Mouse (Mus musculus) ovary, adult 18-20 months (tissue): ENCODE results near the gene Tuba4a.

Experiments
- DNase-seq: peaks from one replicate; pipeline ENCODE4 v3.0.0; 2022; ENCODE audit warnings: low spot score, mixed read lengths

The Tuba4a gene

GRCm38 (mm10) chr1:75211141-75211708 is 8.4 kb downstream of the Tuba4a start:
- DNase-seq, result no peak

GRCm38 (mm10) chr1:75210136-75211087 is 9.3 kb downstream of the Tuba4a start, which contains the start of the genes Glb1l and Stk16:
Gene Glb1l (minus strand): TSS chr1:75210813.
Gene Stk16 (plus strand): TSS chr1:75210838.
- peak; percentile 92 for DNase-seq

GRCm38 (mm10) chr1:75208967-75209678 is 10.5 kb downstream of the Tuba4a start:
- DNase-seq, result no peak

- no peak for DNase-seq
Observed at GRCm38 (mm10) chr1:75201236-75201635, 18.4 kb downstream of the Tuba4a start.

GRCm38 (mm10) chr1:75192452-75192851 is 27.2 kb downstream of the Tuba4a start:
- DNase-seq, result no peak

- peak; percentile 98 for DNase-seq
Observed at GRCm38 (mm10) chr1:75191622-75192402, 27.9 kb downstream of the Tuba4a start, which contains the start of the genes Ankzf1 and Atg9a. Gene Ankzf1 (plus strand): TSS chr1:75192151. Gene Atg9a (minus strand): TSS chr1:75192196.

GRCm38 (mm10) chr1:75191258-75191621 is 28.4 kb downstream of the Tuba4a start:
- no peak for DNase-seq

GRCm38 (mm10) chr1:75190577-75190976 is 29.1 kb downstream of the Tuba4a start:
- no peak for DNase-seq

GRCm38 (mm10) chr1:75187914-75188483 is 31.7 kb downstream of the Tuba4a start:
- no peak for DNase-seq

- no peak for DNase-seq
Observed at GRCm38 (mm10) chr1:75187126-75187525, 32.5 kb downstream of the Tuba4a start.

- DNase-seq, result no peak
Observed at GRCm38 (mm10) chr1:75185495-75185894, 34.2 kb downstream of the Tuba4a start.

- DNase-seq, result no peak
Observed at GRCm38 (mm10) chr1:75182160-75182559, 37.5 kb downstream of the Tuba4a start.

GRCm38 (mm10) chr1:75181377-75181870 is 38.2 kb downstream of the Tuba4a start:
- DNase-seq, result no peak

- DNase-seq, result no peak
Observed at GRCm38 (mm10) chr1:75180741-75181140, 38.9 kb downstream of the Tuba4a start.

- peak; percentile 80 for DNase-seq
Observed at GRCm38 (mm10) chr1:75180105-75180590, 39.5 kb downstream of the Tuba4a start, which contains the start of gene Abcb6. Gene Abcb6 (minus strand): TSS chr1:75180392.

GRCm38 (mm10) chr1:75179334-75180104 is 40.1 kb downstream of the Tuba4a start:
- no peak for DNase-seq

- DNase-seq, result peak; percentile 95
Observed at GRCm38 (mm10) chr1:75168472-75169464, 50.9 kb downstream of the Tuba4a start, which contains the start of gene Zfand2b. Gene Zfand2b (plus strand): TSS chr1:75168646.

- no peak for DNase-seq
Observed at GRCm38 (mm10) chr1:75168093-75168471, 51.6 kb downstream of the Tuba4a start.
